Mouse (Mus musculus): ENCODE results near the gene Clic4. TPM values are rescaled to one million over a fixed set of nuclear protein-coding genes. Genes with fewer than 3 reads are reported as not detected.

Clic4 gene
- polyA plus RNA-seq (2015; fragmentation: Illumina TruSeq; extraction: RNeasy Lipid Tissue Mini Kit (QIAGEN cat#74804); ENCODE audit: low read depth, low replicate concordance): 69.5 TPM

DNA sequence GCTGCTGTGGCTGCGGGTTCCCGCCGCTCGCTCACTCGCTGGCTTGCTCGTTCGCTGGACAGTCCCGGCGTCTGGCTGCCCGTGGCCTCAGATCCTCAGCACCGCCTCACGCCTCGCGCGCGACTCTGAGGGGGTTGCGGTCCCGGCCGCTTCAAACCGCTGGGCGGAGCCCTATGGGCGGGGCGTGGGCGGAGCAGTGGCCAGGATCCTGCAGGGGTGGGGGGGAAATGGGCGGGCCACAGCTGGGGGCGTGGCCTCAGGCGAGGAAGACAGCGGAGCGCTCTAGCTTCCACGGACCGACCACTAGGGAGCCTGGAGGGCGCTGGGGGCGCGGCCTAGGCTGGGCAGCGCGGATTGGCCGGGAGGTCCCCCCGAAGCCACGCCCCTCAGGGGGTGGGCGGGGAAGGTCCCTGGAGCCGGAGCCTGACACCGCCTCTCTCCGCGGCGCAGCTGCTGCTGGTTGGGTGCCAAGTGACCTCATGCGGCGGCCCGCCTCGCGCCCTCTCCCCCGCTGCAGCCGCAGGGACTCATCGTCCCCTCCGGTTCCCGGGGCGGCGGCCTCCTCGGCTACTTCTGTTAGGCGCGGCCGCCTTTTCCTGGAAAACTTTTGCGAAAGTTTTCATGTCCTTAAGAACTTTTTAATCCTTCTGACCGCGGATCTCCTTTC, at the start of gene Clic4:
TSS of gene Clic4 (minus strand) at position 175 of the 667 bp plus-strand sequence.

Other genes starting within 250 kb of the Clic4 start
- gene Runx3, start 152.2 kb downstream of the Clic4 start, polyA plus RNA-seq (2015; fragmentation: Illumina TruSeq; extraction: RNeasy Lipid Tissue Mini Kit (QIAGEN cat#74804); ENCODE audit: low read depth, low replicate concordance): not detected
- 106 TPM for gene Srrm1, start 80.5 kb upstream of the Clic4 start, polyA plus RNA-seq (2015; fragmentation: Illumina TruSeq; extraction: RNeasy Lipid Tissue Mini Kit (QIAGEN cat#74804); ENCODE audit: low read depth, low replicate concordance)
- gene Ncmap, start 125.4 kb upstream of the Clic4 start, polyA plus RNA-seq (2015; fragmentation: Illumina TruSeq; extraction: RNeasy Lipid Tissue Mini Kit (QIAGEN cat#74804); ENCODE audit: low read depth, low replicate concordance): 0.76 TPM
- gene Rcan3, start 161.0 kb upstream of the Clic4 start, polyA plus RNA-seq (2015; fragmentation: Illumina TruSeq; extraction: RNeasy Lipid Tissue Mini Kit (QIAGEN cat#74804); ENCODE audit: low read depth, low replicate concordance): 19.9 TPM
- 1.3 TPM for gene Stpg1, start 222.0 kb upstream of the Clic4 start, polyA plus RNA-seq (2015; fragmentation: Illumina TruSeq; extraction: RNeasy Lipid Tissue Mini Kit (QIAGEN cat#74804); ENCODE audit: low read depth, low replicate concordance)
- gene Nipal3, start 222.2 kb upstream of the Clic4 start, polyA plus RNA-seq (2015; fragmentation: Illumina TruSeq; extraction: RNeasy Lipid Tissue Mini Kit (QIAGEN cat#74804); ENCODE audit: low read depth, low replicate concordance): 61.2 TPM